Mouse (Mus musculus): ENCODE measurements around the gene Zfp697. TPM values are rescaled to one million over a fixed set of nuclear protein-coding genes. Genes with fewer than 3 reads are reported as not detected.
"Not testable (repeated sequence)": the region's sequence is repeated elsewhere in the genome, so short reads cannot be mapped to it uniquely, and the experiment has no call there.

The Zfp697 gene
- polyA plus RNA-seq, 1 experiment from 2014 or later, result 9.9 TPM

DNA sequence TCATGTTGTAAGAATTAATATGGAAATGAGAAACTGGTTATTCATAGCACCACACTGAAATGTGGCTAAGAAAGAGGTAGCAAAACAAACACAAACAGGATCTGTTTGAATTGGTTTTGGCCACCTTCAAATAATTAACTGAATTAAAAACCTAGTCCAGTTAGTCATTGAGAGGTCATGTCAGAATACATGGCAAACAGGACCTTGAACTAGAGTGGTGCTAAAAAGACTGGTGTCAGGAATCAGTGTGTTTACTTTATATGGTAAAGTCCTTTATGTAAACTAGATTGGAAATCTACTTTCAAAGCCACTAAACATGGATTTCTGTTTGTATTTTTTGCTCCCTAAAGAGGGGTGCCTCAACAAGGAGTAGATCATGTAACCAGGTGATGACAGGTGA is 200.4 kb downstream of the Zfp697 start:
- not testable (repeated sequence) for DNase-seq (ENCODE audit: low spot score); H3K4me2 ChIP-seq (ENCODE audit: low read length); H3K27ac ChIP-seq (ENCODE audit: low read depth); H3K27me3 ChIP-seq (replicated peaks; ENCODE audit: control insufficient read depth, insufficient read depth, low read length); H3K4me1 ChIP-seq (replicated peaks; ENCODE audit: control insufficient read depth, insufficient read depth, low read length); H3K4me3 ChIP-seq (ENCODE audit: low read depth, low read length); ATAC-seq (replicated peaks; ENCODE audit: low FRiP score, low TSS enrichment, low read depth); H3K9ac ChIP-seq (ENCODE audit: low read length); H3K9me3 ChIP-seq (ENCODE audit: control insufficient read depth, low read length); H3K36me3 ChIP-seq (ENCODE audit: control insufficient read depth, insufficient read depth, low read length)

DNA sequence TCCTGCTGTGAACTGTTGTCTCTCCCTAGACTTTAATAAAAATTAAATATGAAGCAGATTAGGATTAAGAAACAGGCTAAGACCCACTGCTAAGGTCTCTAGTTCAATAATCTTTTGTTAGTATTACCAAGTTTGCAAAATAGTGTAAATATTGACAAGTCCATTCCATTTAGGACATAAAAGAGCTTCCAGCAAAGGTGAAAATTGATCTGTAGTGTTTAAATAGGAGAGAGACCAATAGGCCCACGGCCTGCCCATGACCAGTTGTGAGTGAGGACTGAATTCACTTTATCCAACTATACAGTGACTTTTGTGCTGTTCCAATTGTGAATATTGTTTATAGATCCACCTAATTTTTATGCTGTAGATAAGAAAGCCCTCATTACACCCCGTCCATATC is 205.5 kb downstream of the Zfp697 start:
- H3K36me3 ChIP-seq (ENCODE audit: control insufficient read depth, insufficient read depth, low read length), result no peaks in the 10 kb centered on the region
- H3K27ac ChIP-seq (ENCODE audit: low read depth), result no peak overlapping the region
- no peak overlapping the region for H3K9ac ChIP-seq (ENCODE audit: low read length)
- DNase-seq (ENCODE audit: low spot score) (no peak), ATAC-seq (replicated peaks; ENCODE audit: low FRiP score, low TSS enrichment, low read depth) (no peak)
- H3K4me2 ChIP-seq (ENCODE audit: low read length), result no peak overlapping the region
- no peaks in the 10 kb centered on the region for H3K27me3 ChIP-seq (replicated peaks; ENCODE audit: control insufficient read depth, insufficient read depth, low read length)
- H3K9me3 ChIP-seq (ENCODE audit: control insufficient read depth, low read length), result no peaks in the 10 kb centered on the region
- WGBS, result 81% methylated on average over 2 of the region's 2 CpGs
- no peak overlapping the region for H3K4me3 ChIP-seq (ENCODE audit: low read depth, low read length)
- H3K4me1 ChIP-seq (replicated peaks; ENCODE audit: control insufficient read depth, insufficient read depth, low read length), result no peaks in the 10 kb centered on the region

DNA sequence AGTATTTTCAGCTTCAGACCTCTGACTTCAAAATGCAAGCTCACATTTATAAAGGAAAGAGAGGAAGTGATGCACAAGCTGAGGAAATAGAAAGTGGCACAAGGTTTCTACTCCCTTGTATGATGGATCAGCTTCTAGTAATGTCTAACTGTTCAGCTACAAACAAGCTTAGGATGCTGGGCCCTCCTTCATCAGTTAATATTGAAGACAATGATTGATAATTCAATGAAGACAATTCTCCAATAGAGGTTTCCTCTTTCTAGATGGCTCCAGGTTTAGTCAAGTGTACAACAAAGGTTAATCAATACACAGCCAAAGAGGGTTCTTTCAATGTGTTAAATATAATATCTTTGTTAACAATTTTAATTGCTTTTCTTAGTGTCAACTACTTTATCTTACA is 206.4 kb downstream of the Zfp697 start, which contains the start of gene Gm10681:
Gene Gm10681, minus strand, starts transcription at position 101 of the 400 bp plus-strand sequence.
- no peaks in the 10 kb centered on the region for H3K9me3 ChIP-seq (ENCODE audit: control insufficient read depth, low read length)
- no peaks in the 10 kb centered on the region for H3K4me1 ChIP-seq (replicated peaks; ENCODE audit: control insufficient read depth, insufficient read depth, low read length)
- H3K27me3 ChIP-seq (replicated peaks; ENCODE audit: control insufficient read depth, insufficient read depth, low read length), result no peaks in the 10 kb centered on the region
- ATAC-seq (replicated peaks; ENCODE audit: low FRiP score, low TSS enrichment, low read depth) (no peak), DNase-seq (ENCODE audit: low spot score) (no peak)
- no peak within 1 kb of the TSS for H3K4me2 ChIP-seq (ENCODE audit: low read length)
- H3K27ac ChIP-seq (ENCODE audit: low read depth), result no peak within 1 kb of the TSS
- no peak within 1 kb of the TSS for H3K4me3 ChIP-seq (ENCODE audit: low read depth, low read length)
- H3K9ac ChIP-seq (ENCODE audit: low read length), result no peak within 1 kb of the TSS
- H3K36me3 ChIP-seq (ENCODE audit: control insufficient read depth, insufficient read depth, low read length), result no peaks in the 10 kb centered on the region

DNA sequence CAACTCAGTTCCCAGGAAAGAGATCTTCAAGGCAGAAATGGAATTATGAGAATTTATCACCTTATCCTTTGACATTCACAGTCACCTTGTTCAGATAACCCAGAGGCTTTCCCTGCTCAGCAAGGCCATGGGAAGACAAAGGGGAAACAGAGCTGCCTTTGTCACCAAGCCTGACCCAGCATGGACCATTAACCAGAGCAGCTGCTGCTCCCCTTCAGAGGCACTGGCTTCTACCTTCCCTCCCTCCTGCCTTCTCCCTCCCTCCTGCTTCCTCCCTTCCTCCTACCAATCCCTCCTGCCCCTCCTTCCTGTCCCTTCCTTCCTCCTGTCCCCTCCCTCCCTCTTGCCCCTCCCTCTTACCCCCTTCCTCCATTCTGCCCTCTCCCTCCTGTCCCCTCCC is 231.3 kb downstream of the Zfp697 start:
- not testable (repeated sequence) for H3K36me3 ChIP-seq (ENCODE audit: control insufficient read depth, insufficient read depth, low read length); H3K4me3 ChIP-seq (ENCODE audit: low read depth, low read length); ATAC-seq (replicated peaks; ENCODE audit: low FRiP score, low TSS enrichment, low read depth); H3K27me3 ChIP-seq (replicated peaks; ENCODE audit: control insufficient read depth, insufficient read depth, low read length); H3K4me2 ChIP-seq (ENCODE audit: low read length); DNase-seq (ENCODE audit: low spot score); H3K4me1 ChIP-seq (replicated peaks; ENCODE audit: control insufficient read depth, insufficient read depth, low read length); H3K9ac ChIP-seq (ENCODE audit: low read length); H3K27ac ChIP-seq (ENCODE audit: low read depth); H3K9me3 ChIP-seq (ENCODE audit: control insufficient read depth, low read length)

DNA sequence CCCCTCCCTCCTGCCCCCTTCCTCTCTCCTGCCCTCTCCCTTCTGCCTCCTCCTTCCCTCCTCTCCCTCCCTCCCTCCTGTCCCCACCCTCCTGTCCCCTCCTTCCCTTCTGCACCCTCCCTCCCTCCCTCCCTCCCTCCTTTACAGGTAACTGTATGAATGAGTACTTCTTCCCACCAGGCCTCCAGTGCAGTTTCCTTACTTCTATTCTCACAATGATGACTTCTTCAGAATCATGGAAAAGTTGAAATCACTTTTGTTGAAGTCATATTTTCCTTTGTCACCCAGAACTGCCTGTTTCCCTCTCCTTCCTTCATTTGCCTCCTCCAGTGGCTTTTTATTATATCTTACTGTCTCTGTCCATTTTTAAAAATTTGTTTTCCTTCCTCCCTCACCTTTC is 231.7 kb downstream of the Zfp697 start:
- H3K27ac ChIP-seq (ENCODE audit: low read depth), result no peak overlapping the region
- ATAC-seq (replicated peaks; ENCODE audit: low FRiP score, low TSS enrichment, low read depth), result no peak
- no peak overlapping the region for H3K4me2 ChIP-seq (ENCODE audit: low read length)
- no peaks in the 10 kb centered on the region for H3K4me1 ChIP-seq (replicated peaks; ENCODE audit: control insufficient read depth, insufficient read depth, low read length)
- DNase-seq (ENCODE audit: low spot score), result no peak
- no peaks in the 10 kb centered on the region for H3K27me3 ChIP-seq (replicated peaks; ENCODE audit: control insufficient read depth, insufficient read depth, low read length)
- no peak overlapping the region for H3K4me3 ChIP-seq (ENCODE audit: low read depth, low read length)
- no peak overlapping the region for H3K9ac ChIP-seq (ENCODE audit: low read length)
- no peaks in the 10 kb centered on the region for H3K9me3 ChIP-seq (ENCODE audit: control insufficient read depth, low read length)
- H3K36me3 ChIP-seq (ENCODE audit: control insufficient read depth, insufficient read depth, low read length), result no peaks in the 10 kb centered on the region

DNA sequence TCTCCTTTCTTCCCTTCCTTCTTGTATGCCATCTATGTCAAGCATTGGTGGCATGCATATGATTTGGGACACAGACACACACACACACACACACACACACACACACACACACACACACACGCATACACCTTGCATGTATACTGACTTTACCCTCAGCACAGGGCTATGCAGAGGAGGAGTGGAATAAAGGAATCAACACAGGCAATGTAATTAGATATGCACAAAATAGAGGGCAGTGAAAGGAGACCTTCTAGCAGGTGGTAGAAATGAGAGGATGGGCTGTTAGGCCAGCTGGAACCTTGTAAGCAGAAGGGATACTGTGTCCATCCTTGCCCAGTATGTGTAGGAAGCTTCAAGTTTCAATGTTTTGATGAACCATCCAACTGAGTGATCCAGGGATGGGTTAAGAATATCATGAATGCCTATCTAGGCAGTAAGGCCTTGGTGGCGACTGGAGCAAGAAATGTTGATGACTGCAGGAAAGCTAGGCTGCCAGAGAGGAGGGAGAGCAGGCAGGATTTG is 232.2 kb downstream of the Zfp697 start:
- H3K9ac ChIP-seq (ENCODE audit: low read length); H3K4me2 ChIP-seq (ENCODE audit: low read length); ATAC-seq (replicated peaks; ENCODE audit: low FRiP score, low TSS enrichment, low read depth); H3K4me1 ChIP-seq (replicated peaks; ENCODE audit: control insufficient read depth, insufficient read depth, low read length); DNase-seq (ENCODE audit: low spot score); H3K27ac ChIP-seq (ENCODE audit: low read depth); H3K27me3 ChIP-seq (replicated peaks; ENCODE audit: control insufficient read depth, insufficient read depth, low read length); H3K9me3 ChIP-seq (ENCODE audit: control insufficient read depth, low read length); H3K36me3 ChIP-seq (ENCODE audit: control insufficient read depth, insufficient read depth, low read length); H3K4me3 ChIP-seq (ENCODE audit: low read depth, low read length): not testable (repeated sequence)
- WGBS, result 61% methylated on average over 2 of the region's 2 CpGs

DNA sequence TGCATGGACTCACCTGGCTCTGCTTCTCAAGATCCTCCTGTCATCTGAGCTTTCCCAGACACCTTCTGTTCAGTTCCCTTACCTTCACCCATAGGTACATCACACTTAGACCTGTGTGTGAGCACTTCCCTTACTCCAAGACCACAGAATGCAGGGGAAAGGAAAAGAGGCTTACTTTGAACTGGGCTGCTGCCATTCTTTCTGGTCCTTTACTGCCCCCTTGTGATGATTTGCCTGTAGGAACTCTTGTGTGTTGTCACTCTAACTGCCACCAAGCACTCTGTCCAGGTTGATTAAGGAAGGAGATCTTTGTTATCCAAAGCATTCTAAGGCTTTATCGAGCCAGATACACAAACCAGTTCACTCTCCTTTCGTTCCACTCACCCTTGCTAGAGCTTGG is 234.0 kb downstream of the Zfp697 start:
- not testable (repeated sequence) for H3K9me3 ChIP-seq (ENCODE audit: control insufficient read depth, low read length); H3K27me3 ChIP-seq (replicated peaks; ENCODE audit: control insufficient read depth, insufficient read depth, low read length); H3K36me3 ChIP-seq (ENCODE audit: control insufficient read depth, insufficient read depth, low read length); H3K9ac ChIP-seq (ENCODE audit: low read length); H3K4me2 ChIP-seq (ENCODE audit: low read length); H3K27ac ChIP-seq (ENCODE audit: low read depth); H3K4me3 ChIP-seq (ENCODE audit: low read depth, low read length); DNase-seq (ENCODE audit: low spot score); H3K4me1 ChIP-seq (replicated peaks; ENCODE audit: control insufficient read depth, insufficient read depth, low read length); ATAC-seq (replicated peaks; ENCODE audit: low FRiP score, low TSS enrichment, low read depth)
- 35% methylated on average over 2 of the region's 2 CpGs for WGBS

DNA sequence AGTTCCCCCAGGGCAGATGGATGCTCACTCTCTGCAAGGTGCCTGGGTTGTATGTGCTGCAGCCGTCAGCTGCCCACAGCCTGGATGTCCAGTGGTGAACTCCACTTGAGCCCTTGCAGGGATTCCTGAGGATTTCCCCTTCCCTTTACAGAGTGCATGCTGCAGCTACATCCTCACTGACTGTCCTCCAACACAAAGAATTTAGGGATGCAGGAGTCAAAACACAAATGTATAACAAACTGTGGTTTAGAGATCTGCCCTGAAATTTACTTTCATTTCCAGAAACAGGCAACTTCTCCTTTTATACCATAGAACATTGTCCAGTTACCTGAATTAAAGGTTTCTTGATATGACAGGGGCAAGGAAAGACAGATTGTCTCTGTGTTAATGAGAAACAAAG is 234.5 kb downstream of the Zfp697 start:
- H3K4me2 ChIP-seq (ENCODE audit: low read length); DNase-seq (ENCODE audit: low spot score); H3K9me3 ChIP-seq (ENCODE audit: control insufficient read depth, low read length); H3K27ac ChIP-seq (ENCODE audit: low read depth); H3K4me1 ChIP-seq (replicated peaks; ENCODE audit: control insufficient read depth, insufficient read depth, low read length); H3K9ac ChIP-seq (ENCODE audit: low read length); H3K27me3 ChIP-seq (replicated peaks; ENCODE audit: control insufficient read depth, insufficient read depth, low read length); ATAC-seq (replicated peaks; ENCODE audit: low FRiP score, low TSS enrichment, low read depth); H3K4me3 ChIP-seq (ENCODE audit: low read depth, low read length); H3K36me3 ChIP-seq (ENCODE audit: control insufficient read depth, insufficient read depth, low read length): not testable (repeated sequence)
- 80% methylated on average over 1 of the region's 1 CpGs for WGBS

DNA sequence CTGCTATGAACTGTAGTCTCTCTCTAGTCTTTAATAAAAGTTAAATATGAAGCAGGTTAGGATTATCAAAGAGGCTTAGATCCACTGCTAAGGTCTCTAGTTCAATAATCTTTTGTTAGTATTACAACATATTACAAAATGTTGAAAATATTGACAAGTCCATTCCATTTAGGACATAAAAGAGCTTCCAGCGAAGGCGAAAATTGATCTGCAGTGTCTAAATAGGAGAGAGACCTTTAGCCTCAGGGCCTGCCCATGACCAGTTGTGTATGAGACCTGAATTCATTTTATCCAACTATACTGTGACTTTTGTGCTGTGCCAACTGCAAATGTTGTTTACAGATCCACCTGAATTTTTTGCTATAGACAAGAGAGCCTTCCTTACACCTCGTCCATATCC is 247.4 kb downstream of the Zfp697 start:
- no peaks in the 10 kb centered on the region for H3K4me1 ChIP-seq (replicated peaks; ENCODE audit: control insufficient read depth, insufficient read depth, low read length)
- ATAC-seq (replicated peaks; ENCODE audit: low FRiP score, low TSS enrichment, low read depth), result no peak

More for the DNA sequence above, 247.4 kb downstream of the Zfp697 start:
- Histone ChIP-seq H3K4me3 (ENCODE audit: low read depth, low read length) (no peak overlapping the region), H3K4me2 (ENCODE audit: low read length) (no peak overlapping the region), H3K27ac (ENCODE audit: low read depth) (no peak overlapping the region), H3K36me3 (ENCODE audit: control insufficient read depth, insufficient read depth, low read length) (no peaks in the 10 kb centered on the region), H3K9ac (ENCODE audit: low read length) (no peak overlapping the region), H3K9me3 (ENCODE audit: control insufficient read depth, low read length) (no peaks in the 10 kb centered on the region), H3K27me3 (replicated peaks; ENCODE audit: control insufficient read depth, insufficient read depth, low read length) (no peaks in the 10 kb centered on the region)
- no peak for DNase-seq (ENCODE audit: low spot score)
- WGBS, result 84% methylated on average over 3 of the region's 3 CpGs

Data from intestine, embryonic 14.5 days (tissue).